Mouse (Mus musculus) CH12.LX (cell line): ENCODE data around the gene Bcl7b.

ENCODE experiments used
- CTCF ChIP-seq, 2 experiments: IDR thresholded peaks in 1 of 2; conservative IDR thresholded peaks in 1 of 2; 2 replicates each; pipeline ENCODE4 v1.5.1; 2011 to 2012; ENCODE audit warnings: low read depth in 2 of 2, low read length in 2 of 2, improper control_type of control experiment in 1 of 2, inconsistent platforms in 1 of 2, mild to moderate bottlenecking in 1 of 2, moderate library complexity in 1 of 2
- EP300 ChIP-seq: IDR thresholded peaks from 2 replicates; pipeline ENCODE4 v1.6.1; 2011; ENCODE audit warnings: low read length, improper control_type of control experiment
- MAFK ChIP-seq: IDR thresholded peaks from 2 replicates; pipeline ENCODE4 v1.6.1; 2011; ENCODE audit warnings: low read length, improper control_type of control experiment; ENCODE audit not compliant: insufficient replicate concordance
- NELFE ChIP-seq: IDR thresholded peaks from 2 replicates; pipeline ENCODE4 v1.6.1; 2011; ENCODE audit warnings: low read depth, low read length, improper control_type of control experiment
- POLR2A ChIP-seq: IDR thresholded peaks from 2 replicates; pipeline ENCODE4 v1.6.1; 2011; ENCODE audit warnings: low read depth, mild to moderate bottlenecking, improper control_type of control experiment, low read length
- ZMIZ1 ChIP-seq: IDR thresholded peaks from 2 replicates; pipeline ENCODE4 v1.6.1; 2012; ENCODE audit warnings: low read depth, mild to moderate bottlenecking, inconsistent platforms, low read length, improper control_type of control experiment

- no peak for TF ChIP-seq EP300
- no peak for TF ChIP-seq CTCF (conservative IDR thresholded peaks at IDR 0.05 in 1 of 2, IDR thresholded peaks at IDR 0.05 in 1 of 2; ENCODE audit: low read depth in 2 of 2, low read length in 2 of 2)
- 0 out of 2 replicates have a peak, but pooled peaks have one; percentile 6 for TF ChIP-seq NELFE
- 0 out of 2 replicates have a peak, but pooled peaks have one; percentile 44 for TF ChIP-seq POLR2A
- no peak for TF ChIP-seq ZMIZ1
- TF ChIP-seq MAFK: no peak
Observed at GRCm38 (mm10) chr5:135187349-135188213, 19.5 kb downstream of the Bcl7b start.
